Mouse (Mus musculus) cortical plate, adult 2 months (tissue): ENCODE results near the gene Duxf3.
"Not testable (repeated sequence)": the region's sequence is repeated elsewhere in the genome, so short reads cannot be mapped to it uniquely, and the experiment has no call there.

Experiments used
- CTCF ChIP-seq: fragments of 200-500 bp; IDR thresholded peaks from 2 replicates; pipeline ENCODE4 v1.5.1; 2011; ENCODE audit warnings: mild to moderate bottlenecking, control low read depth, low read length; ENCODE audit not compliant: insufficient read depth; ENCODE audit errors: extremely low read depth
- POLR2A ChIP-seq: fragments of 200-500 bp; IDR thresholded peaks from 2 replicates; pipeline ENCODE4 v1.6.1; 2011; ENCODE audit warnings: mild to moderate bottlenecking, low read length, control low read depth; ENCODE audit not compliant: insufficient read depth; ENCODE audit errors: extremely low read depth

DNA sequence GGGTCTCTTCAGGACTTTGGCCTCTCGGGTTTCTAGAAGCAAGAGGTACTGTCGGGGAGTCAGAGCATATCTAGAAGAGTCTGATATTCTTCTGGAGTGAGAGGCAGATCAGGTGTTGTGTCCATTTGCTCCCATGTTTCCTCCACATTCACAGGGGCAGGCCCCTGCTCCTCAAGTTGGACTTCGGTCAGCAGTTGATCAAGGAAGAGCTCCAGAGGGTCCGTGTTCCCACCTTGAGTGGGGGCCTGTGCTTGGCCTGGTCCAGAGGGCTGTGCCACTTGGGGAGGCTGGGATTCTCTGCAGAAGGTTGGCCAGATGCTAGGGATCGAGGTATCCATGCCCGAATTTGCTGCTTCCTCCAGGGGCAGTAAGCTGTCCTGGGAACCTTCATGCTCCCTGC is 4.7 kb downstream of the Duxf3 start:
- not testable (repeated sequence) for TF ChIP-seq POLR2A, CTCF
